Mouse (Mus musculus) testis, adult 2 months (tissue): ENCODE measurements around the gene Hoxd12. TPM values are rescaled to one million over a fixed set of nuclear protein-coding genes. Genes with fewer than 3 reads are reported as not detected.
A peak's percentile ranks its signal among the peaks of the same experiment; 100 is the strongest.

Experiments used
- H3K27ac ChIP-seq: fragments of 200-500 bp; 2 replicates; pipeline ENCODE4 v1.5.1; 2012; ENCODE audit warnings: low read depth, low read length; ENCODE audit not compliant: control insufficient read depth, insufficient read depth
- H3K27me3 ChIP-seq: fragments of 200-500 bp; 2 replicates; pipeline ENCODE4 v1.6.1; 2012; ENCODE audit warnings: mild to moderate bottlenecking, low read length, moderate library complexity; ENCODE audit not compliant: control insufficient read depth, insufficient read depth
- H3K36me3 ChIP-seq: fragments of 200-500 bp; 2 replicates; pipeline ENCODE4 v1.6.1; 2012; ENCODE audit warnings: mild to moderate bottlenecking, low read length; ENCODE audit not compliant: control insufficient read depth, insufficient read depth
- H3K4me1 ChIP-seq: fragments of 200-500 bp; 2 replicates; pipeline ENCODE4 v1.6.1; 2012; ENCODE audit warnings: low read length; ENCODE audit not compliant: control insufficient read depth, insufficient read depth
- H3K4me3 ChIP-seq: fragments of 200-500 bp; 2 replicates; pipeline ENCODE4 v1.5.1; 2012; ENCODE audit warnings: low read depth, mild to moderate bottlenecking, low read length, moderate library complexity, mixed read lengths; ENCODE audit not compliant: control insufficient read depth
- CTCF ChIP-seq: fragments of 200-500 bp; IDR thresholded peaks from 2 replicates; pipeline ENCODE4 v1.5.1; 2012; ENCODE audit warnings: low read depth, mild to moderate bottlenecking, inconsistent platforms, low read length, moderate library complexity; ENCODE audit not compliant: control insufficient read depth, insufficient read depth, insufficient replicate concordance
- POLR2A ChIP-seq: fragments of 200-500 bp; IDR thresholded peaks from 2 replicates; pipeline ENCODE4 v1.6.1; 2012; ENCODE audit warnings: low read depth, mild to moderate bottlenecking, inconsistent platforms, low read length, moderate library complexity; ENCODE audit not compliant: control insufficient read depth
- polyA plus RNA-seq: library from polyadenylated mRNA; depleted of rRNA; stranded (reverse); fragments of >200 nt; gene quantifications from 2 replicates; pipeline ENCODE4 v1.2.3, GENCODE M21; 2012

Hoxd12 gene
- polyA plus RNA-seq, 1 experiment = not detected

DNA sequence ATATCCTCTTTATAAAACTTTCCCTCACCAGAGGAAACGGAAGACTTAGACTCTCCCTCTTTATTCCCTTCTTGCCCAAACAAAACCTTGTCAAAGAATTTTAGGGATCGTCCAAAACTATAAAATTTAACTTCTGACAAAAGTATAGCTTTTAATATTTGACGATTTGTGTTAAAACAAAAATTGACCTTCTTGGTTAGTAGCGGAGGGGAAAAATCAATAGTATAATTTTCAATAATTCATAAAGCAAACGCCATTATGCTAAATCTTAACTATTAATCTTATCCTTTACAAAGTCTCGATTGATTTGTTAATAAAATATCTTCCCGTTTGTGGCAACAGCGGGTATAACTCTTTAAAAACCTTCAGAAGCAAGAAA lies 15.5 kb downstream of the Hoxd12 start:
- no peak for TF ChIP-seq CTCF
- TF ChIP-seq POLR2A = no peak
- Histone ChIP-seq H3K4me3 (no peak overlapping the region), H3K27ac (no peak overlapping the region), H3K36me3 (no peaks in the 10 kb centered on the region), H3K4me1 (peaks cover 4% of the 10 kb centered on the region; the same call in 1 of the 2 replicates), H3K27me3 (peaks cover 15% of the 10 kb centered on the region)

DNA sequence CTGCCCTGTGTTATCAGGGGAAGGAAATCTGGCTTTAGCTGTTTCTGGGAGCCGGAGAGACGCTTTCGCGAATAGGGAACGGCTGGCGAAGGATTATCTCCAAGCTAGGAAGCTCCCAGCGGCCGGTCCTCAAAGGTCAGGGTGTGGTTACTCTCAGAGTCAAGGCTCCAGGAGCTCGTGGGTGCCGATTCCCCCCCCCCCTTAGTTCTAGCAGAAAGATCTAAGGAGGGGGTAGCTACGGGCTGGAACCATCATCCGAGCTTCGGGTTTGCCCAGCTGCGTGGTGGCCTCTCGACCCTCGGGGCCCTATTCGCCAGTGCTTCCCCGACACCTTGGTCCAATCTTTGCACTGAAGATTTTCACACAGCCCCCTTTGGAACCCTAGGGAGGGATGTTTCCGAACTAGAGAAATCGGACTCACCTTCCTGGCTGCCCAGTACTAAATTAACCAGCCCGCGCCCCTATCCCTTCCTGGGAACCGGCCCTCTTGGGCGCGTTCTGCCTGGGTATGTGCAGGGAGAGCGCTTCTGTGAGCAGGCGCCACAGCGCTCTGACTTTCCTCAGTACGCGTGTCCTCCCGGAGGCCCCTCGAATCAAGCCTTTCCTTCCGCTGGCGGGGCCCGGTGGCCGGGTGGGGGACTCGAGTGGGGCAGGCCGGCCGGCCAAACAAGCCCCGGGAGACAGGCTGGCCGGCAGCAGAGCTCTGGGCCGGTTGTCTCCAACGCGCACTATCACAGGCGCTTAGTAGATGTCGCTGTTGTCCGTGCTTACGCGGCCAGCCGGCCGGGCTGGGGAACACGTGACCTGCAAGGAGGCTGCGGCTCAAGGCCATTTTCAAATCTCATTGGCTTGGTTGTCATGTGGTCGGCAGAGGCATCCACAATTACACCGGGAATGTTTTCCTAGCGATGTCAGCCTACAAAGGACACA lies 16.5 kb downstream of the Hoxd12 start, which contains the start of gene Hoxd10:
Gene Hoxd10 (plus strand): TSS at position 903 of the 930 bp plus-strand sequence.
- Histone ChIP-seq H3K27ac (peak within 1 kb of the TSS; percentile 78), H3K4me3 (peak within 1 kb of the TSS; percentile 69), H3K36me3 (no peaks in the 10 kb centered on the region), H3K27me3 (peaks cover 15% of the 10 kb centered on the region), H3K4me1 (peaks cover 4% of the 10 kb centered on the region; the same call in 1 of the 2 replicates)
- TF ChIP-seq CTCF = peak; percentile 18; the same call in 1 of the 2 replicates
- TF ChIP-seq POLR2A = 0 out of 2 replicates have a peak, but pooled peaks have one; percentile 9

DNA sequence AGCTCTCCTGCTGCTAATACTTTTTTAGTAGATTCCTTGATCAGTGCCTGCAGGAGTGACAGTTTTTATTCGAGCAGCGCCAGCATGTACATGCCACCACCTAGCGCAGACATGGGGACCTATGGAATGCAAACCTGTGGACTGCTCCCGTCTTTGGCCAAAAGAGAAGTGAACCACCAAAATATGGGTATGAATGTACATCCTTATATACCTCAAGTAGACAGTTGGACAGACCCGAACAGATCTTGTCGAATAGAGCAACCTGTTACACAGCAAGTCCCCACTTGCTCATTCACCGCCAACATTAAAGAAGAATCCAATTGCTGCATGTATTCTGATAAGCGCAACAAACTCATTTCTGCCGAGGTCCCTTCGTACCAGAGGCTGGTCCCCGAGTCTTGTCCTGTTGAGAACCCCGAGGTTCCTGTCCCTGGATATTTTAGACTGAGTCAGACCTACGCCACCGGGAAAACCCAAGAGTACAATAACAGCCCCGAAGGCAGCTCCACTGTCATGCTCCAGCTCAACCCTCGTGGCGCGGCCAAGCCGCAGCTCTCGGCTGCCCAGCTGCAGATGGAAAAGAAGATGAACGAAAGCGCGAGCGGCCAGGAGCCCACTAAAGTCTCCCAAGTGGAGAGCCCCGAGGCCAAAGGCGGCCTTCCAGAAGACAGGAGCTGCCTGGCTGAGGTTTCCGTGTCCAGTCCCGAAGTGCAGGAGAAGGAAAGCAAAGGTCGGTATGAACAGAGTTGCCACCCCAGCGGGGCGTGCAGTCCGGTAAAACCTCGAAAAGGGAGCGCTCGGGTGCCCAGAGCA lies 17.4 kb downstream of the Hoxd12 start:
- H3K36me3 ChIP-seq = no peaks in the 10 kb centered on the region
- H3K4me3 ChIP-seq = peak overlapping the region; percentile 69
- TF ChIP-seq CTCF (no peak), POLR2A (no peak)
- H3K4me1 ChIP-seq = peaks cover 7% of the 10 kb centered on the region; the same call in 1 of the 2 replicates
- peaks cover 18% of the 10 kb centered on the region for H3K27me3 ChIP-seq
- peak overlapping the region; percentile 78 for H3K27ac ChIP-seq

DNA sequence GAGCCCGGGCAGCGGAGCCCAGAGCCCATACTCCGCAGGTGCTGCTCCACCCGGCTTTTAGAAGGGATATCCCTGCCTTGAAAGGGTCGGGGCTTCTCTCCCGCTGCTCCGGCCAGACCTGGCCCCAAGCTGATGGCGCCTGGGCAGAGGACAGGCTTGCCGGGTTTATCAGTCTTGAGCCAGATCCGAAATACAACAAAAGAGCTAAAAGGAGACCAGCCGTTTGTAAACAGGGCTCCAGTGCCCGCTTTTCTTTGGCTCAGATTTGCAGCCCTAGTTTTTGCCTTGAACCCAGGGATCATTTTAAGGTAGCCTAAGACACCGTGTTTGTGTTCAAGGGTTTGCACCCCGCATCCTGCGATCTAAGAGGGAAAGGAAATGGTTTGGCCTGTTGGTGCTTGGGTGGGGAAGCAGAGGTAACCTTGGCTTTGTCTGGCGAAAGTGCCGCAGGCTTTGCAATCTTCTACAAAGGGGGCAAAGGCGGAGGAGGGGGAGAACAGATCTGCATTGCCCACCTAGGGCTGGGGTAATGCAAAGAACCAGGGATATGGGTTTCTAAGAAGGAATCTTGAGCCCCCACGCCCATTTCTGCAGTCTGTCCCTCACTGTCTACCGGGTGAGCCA lies 18.1 kb downstream of the Hoxd12 start:
- H3K36me3 ChIP-seq = no peaks in the 10 kb centered on the region
- H3K4me3 ChIP-seq = peak overlapping the region; percentile 69
- peak overlapping the region; percentile 78 for H3K27ac ChIP-seq
- TF ChIP-seq CTCF = no peak
- no peak for TF ChIP-seq POLR2A
- H3K27me3 ChIP-seq = peaks cover 18% of the 10 kb centered on the region
- H3K4me1 ChIP-seq = peaks cover 10% of the 10 kb centered on the region

DNA sequence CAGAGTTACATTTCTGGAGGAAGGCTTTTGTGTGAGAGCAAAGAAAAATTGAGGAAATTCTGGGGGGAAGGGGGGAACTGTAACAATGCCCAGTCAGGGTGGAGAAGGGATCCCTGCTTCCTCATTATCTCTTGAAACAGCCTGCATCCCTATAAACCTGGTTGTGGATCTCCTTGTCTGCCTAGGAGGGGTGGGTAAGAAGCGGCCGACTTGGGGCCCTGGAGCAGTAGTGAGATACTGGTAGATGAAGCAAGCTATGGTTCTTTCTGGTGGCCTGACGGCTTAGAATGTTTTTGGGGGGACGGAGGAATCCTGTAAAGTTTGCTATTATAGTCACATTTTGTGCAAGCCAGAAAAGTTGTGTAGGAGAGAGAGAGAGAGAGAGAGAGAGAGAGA lies 18.6 kb downstream of the Hoxd12 start:
- Histone ChIP-seq H3K4me3 (peak overlapping the region; percentile 69), H3K27me3 (peaks cover 18% of the 10 kb centered on the region), H3K4me1 (peaks cover 14% of the 10 kb centered on the region), H3K36me3 (no peaks in the 10 kb centered on the region), H3K27ac (peak overlapping the region; percentile 78)
- TF ChIP-seq CTCF = no peak
- no peak for TF ChIP-seq POLR2A

DNA sequence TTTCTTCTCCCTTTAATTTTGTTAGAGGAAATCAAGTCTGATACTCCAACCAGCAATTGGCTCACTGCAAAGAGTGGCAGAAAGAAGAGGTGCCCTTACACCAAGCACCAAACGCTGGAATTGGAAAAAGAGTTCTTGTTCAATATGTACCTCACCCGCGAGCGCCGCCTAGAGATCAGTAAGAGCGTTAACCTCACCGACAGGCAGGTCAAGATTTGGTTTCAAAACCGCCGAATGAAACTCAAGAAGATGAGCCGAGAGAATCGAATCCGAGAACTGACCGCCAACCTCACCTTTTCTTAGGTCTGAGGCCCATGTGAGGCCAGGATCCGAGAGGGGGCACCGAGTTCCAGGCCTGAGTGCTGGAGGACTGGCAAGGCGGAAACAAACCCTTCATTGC lies 19.3 kb downstream of the Hoxd12 start:
- H3K4me3 ChIP-seq = peak overlapping the region; percentile 43; the same call in 1 of the 2 replicates

DNA sequence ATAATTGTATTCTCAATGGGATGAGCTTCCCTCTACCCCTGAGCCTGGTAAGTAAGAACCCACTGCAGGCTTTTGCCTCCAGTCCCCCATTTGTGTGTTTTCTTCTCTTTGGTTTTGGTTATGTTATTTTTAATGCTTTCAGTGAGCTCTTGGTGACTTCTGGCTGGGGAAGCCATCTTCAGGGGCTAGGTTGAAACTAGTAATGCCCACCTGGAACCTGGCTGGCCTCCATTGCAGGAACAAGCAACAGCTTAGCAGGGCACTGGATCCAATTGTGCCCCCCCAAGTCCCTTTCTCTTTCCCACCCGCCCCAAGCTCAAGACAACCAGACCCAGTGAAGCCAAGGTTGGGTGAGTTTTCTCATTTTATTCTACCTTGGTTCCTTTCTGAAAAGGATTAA lies 20.6 kb downstream of the Hoxd12 start:
- H3K27me3 ChIP-seq = peaks cover 12% of the 10 kb centered on the region

More for the DNA sequence above, 19.3 kb downstream of the Hoxd12 start:
- no peaks in the 10 kb centered on the region for H3K36me3 ChIP-seq
- H3K4me1 ChIP-seq = peaks cover 16% of the 10 kb centered on the region
- peaks cover 17% of the 10 kb centered on the region for H3K27me3 ChIP-seq
- H3K27ac ChIP-seq = no peak overlapping the region
- no peak for TF ChIP-seq POLR2A
- peak; percentile 39; the same call in 1 of the 2 replicates for TF ChIP-seq CTCF

More for the DNA sequence above, 20.6 kb downstream of the Hoxd12 start:
- Histone ChIP-seq H3K36me3 (no peaks in the 10 kb centered on the region), H3K4me1 (peaks cover 18% of the 10 kb centered on the region), H3K4me3 (no peak overlapping the region), H3K27ac (no peak overlapping the region)
- TF ChIP-seq CTCF = no peak
- TF ChIP-seq POLR2A = no peak
